Comparison of ENCODE assay signal across 13 mouse cellular contexts in genomic region chr11:56025746-56026570, GRCm38 (mm10). TPM values are rescaled to one million over a fixed set of nuclear protein-coding genes. Genes with fewer than 3 reads are reported as not detected.
DNase-seq lines count a peak whose midpoint lies in the region; TF ChIP-seq lines count a peak whose summit lies in the region.
"Had no signal": no experiment of that assay in that cellular context is flagged by ENCODE, and none has a peak within 500 bp of the region (broad histone marks: within the 10 kb centered on the region; RNA-seq: fewer than 3 reads in every experiment).

No protein-coding gene starts in this region.

- no peaks in the 10 kb centered on the region for H3K36me3 ChIP-seq in kidney, adult 2 months (ENCODE audit: control insufficient read depth, insufficient read depth, low read length)
- H3K36me3 ChIP-seq: embryonic facial prominence, embryonic 13.5 days; G1E had no signal

- TF ChIP-seq CTCF in kidney, adult 2 months (conservative IDR thresholded peaks at IDR 0.05; ENCODE audit: insufficient read depth, insufficient read length, low read depth, low read length), result no peak

- intact Hi-C loops in heart, postnatal 10 days (cut with DNase I), result no loop called here

- no peak overlapping the region for H3K27ac ChIP-seq in kidney, adult 2 months (ENCODE audit: insufficient read depth, low read depth, low read length)
- H3K27ac ChIP-seq: embryonic facial prominence, embryonic 13.5 days had no signal

- TF ChIP-seq POLR2A in kidney, adult 2 months (IDR thresholded peaks at IDR 0.05; ENCODE audit: low read depth, low read length), result no peak

- DNase-seq in kidney, adult 2 months, result peak; percentile 1
- DNase-seq in kidney, adult 11 months, result no peak
- DNase-seq in cerebellum, adult 9-11 months, result peak; percentile 7
- peak; percentile 0 to 8 for DNase-seq in heart, postnatal 10 days
- DNase-seq in right cerebral cortex, adult 2 months (ENCODE audit: low spot score in 2 of 2), result peak; percentile 48 to 64
- DNase-seq in retina, embryonic 14.5 days (ENCODE audit: low spot score), result no peak
- no peak for DNase-seq in urinary bladder, postnatal 14 days (ENCODE audit: low spot score)
- DNase-seq: adrenal gland, postnatal 36 days; kidney, postnatal 14 days had no signal

- no peak overlapping the region for H3K4me3 ChIP-seq in kidney, adult 2 months (ENCODE audit: insufficient read depth, low read depth, low read length)
- H3K4me3 ChIP-seq: embryonic facial prominence, embryonic 13.5 days had no signal

- H3K4me1 ChIP-seq in kidney, adult 2 months (ENCODE audit: control insufficient read depth, insufficient read depth, low read length), result no peaks in the 10 kb centered on the region
- H3K4me1 ChIP-seq: embryonic facial prominence, embryonic 13.5 days had no signal

- WGBS in kidney, adult 2 months, result 57% methylated on average over 10 of the region's 10 CpGs

- H3K27me3 ChIP-seq in kidney, adult 2 months (replicated peaks; ENCODE audit: control insufficient read depth, insufficient read depth, low read length), result no peaks in the 10 kb centered on the region
- H3K27me3 ChIP-seq: embryonic facial prominence, embryonic 13.5 days had no signal

RNA-seq across cellular contexts. Expression of gene Nmur2, which starts 14.9 kb away (rescaled TPM):
- not detected in 2 replicates for polyA plus RNA-seq in kidney, adult 2 months (2012; rRNA removed)
- not detected for total RNA-seq in heart, postnatal 10 days (2021)
- total RNA-seq: adrenal gland, postnatal 36 days; liver, adult 2 months had no signal
- polyA plus RNA-seq: G1E; heart, embryonic 16.5 days; liver, adult 2 months had no signal

Comparison
In these comparisons a context has a peak if more than half of its experiments do, and no peak if none do; other contexts are left out.
1. DNase-seq: peak in kidney, adult 2 months (single experiment), cerebellum, adult 9-11 months (single experiment), heart, postnatal 10 days (2 of 2) and right cerebral cortex, adult 2 months (2 of 2); none in kidney, adult 11 months (single experiment), retina, embryonic 14.5 days (single experiment) and urinary bladder, postnatal 14 days (single experiment).